Mouse (Mus musculus) heart, postnatal 25 days (tissue): Measurements from ENCODE around the gene Elf2. TPM values are rescaled to one million over a fixed set of nuclear protein-coding genes. Genes with fewer than 3 reads are reported as not detected.
A peak's percentile ranks its signal among the peaks of the same experiment; 100 is the strongest.
"Not testable (repeated sequence)": the region's sequence is repeated elsewhere in the genome, so short reads cannot be mapped to it uniquely, and the experiment has no call there.

ENCODE experiments used
- DNase-seq: peaks from one replicate; pipeline ENCODE4 v3.0.0; 2022; ENCODE audit warnings: low spot score
- intact Hi-C: fragments of 180-260 bp; cut with DNase I; formaldehyde crosslinking; loops from one replicate; pipeline ENCODE4 v1.15.1; 2025
- total RNA-seq, 2 experiments: library from RNA; stranded (reverse); gene quantifications; 2 replicates each; pipeline ENCODE4 v1.2.3; 2021

Gene Elf2
- total RNA-seq, 2 experiments from 2014 or later: 55.6 to 65.7 TPM

GRCm38 (mm10) chr3:51226601-51227000 lies 113.9 kb downstream of the Elf2 start:
- DNase-seq: no peak
- intact Hi-C loops: no loop called here

- no peak for DNase-seq
- intact Hi-C loops: no loop called here
Observed at GRCm38 (mm10) chr3:51225979-51226378, 114.5 kb downstream of the Elf2 start.

GRCm38 (mm10) chr3:51225226-51225750 lies 115.2 kb downstream of the Elf2 start:
- intact Hi-C loops: no loop called here
- DNase-seq: no peak

DNA sequence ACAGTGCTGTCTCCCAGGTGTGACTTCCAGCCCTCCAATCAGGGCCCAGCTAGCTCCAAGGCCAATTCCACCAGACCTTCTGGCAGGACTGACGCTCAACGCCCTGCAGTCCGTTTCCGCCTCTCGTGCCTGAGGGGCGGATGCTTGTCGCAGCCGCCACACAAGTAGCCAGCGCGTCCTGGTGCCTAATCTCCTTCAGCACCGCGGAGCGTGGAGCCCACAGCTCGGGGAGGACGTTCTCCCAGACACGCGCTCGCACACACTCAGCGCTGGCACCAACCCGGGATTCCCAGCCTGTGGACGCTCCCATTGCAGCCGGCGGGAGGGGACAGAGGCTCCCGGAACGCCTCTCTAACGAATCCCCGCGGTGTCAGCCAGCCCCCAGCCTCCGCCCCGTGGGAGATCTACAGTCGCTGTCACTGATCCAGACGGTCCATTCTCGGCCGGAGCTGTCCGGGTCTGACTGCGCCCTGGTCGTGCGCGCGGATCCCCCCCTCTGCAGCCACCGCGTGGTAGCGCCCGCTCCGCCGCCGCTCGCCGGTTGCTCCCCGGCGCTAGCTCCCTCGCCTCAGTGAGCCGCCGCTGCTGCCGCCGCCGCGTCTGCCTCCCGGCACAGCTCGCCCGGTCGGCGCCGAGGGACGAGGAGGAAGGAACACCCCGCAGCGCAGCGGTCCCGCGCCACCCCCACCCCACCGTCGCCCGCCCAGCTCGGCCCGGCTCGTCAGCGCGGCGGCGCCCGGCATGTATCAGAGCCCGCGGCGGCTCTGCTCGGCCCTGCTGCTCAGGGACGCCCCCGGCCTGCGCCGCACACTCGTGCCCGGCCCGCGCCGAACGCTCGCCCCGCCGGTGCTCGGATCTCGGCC lies 115.9 kb downstream of the Elf2 start, which contains the start of gene Noct:
Gene Noct, plus strand, starts transcription at position 85 of the 863 bp plus-strand sequence.
- intact Hi-C loops: no loop called here
- DNase-seq: peak; percentile 83

GRCm38 (mm10) chr3:51223556-51223955 lies 116.9 kb downstream of the Elf2 start:
- DNase-seq: no peak
- intact Hi-C loops: loop anchor here (2.0 kb wide), 1 partner anchor 25 kb away; no protein-coding TSS in a partner anchor

GRCm38 (mm10) chr3:51222834-51223460 lies 117.5 kb downstream of the Elf2 start:
- intact Hi-C loops: loop anchor here (2.0 kb wide), 1 partner anchor 24 kb away; no protein-coding TSS in a partner anchor
- DNase-seq: no peak

DNA sequence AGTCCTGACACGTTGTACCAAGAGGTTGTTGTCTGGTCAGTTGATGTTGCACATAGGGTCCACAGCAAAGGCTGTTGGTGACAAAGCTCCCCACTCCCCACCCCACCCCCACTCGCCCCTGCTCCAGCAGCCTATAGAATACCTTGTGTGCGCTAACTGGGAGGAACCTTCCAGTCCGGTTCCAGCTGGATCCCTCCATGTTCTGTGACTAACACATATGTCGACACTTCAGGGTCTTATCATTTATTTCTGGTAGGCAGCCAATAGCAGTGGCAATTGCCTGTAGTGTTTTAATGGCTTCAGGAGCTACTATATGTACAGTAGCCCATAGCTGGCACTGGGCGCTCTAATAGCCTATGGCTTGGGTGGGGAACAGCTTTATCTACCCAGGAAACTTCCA lies 118.2 kb downstream of the Elf2 start:
- intact Hi-C loops: loop anchor here (2.0 kb wide), 1 partner anchor 24 kb away; no protein-coding TSS in a partner anchor
- DNase-seq: no peak

DNA sequence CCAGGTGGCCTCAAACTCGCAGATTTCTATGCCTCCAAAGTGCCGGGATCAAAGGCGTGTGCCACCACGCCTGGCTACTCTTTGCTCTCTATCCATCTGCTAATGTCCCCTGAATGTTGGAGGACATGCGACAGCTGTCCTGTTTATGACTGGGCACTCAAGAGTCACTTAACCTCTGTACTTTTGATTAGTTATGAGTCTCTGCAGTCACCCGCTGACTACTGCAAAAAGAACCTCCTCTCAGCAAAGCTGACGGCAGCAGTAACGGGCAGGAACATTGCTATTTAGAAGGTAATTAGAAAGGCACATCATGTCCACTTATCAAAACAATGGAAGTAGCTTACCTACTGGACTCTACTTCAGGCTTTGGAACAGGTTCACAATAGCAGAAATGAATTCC lies 118.6 kb downstream of the Elf2 start:
- intact Hi-C loops: loop anchor here (2.0 kb wide), 1 partner anchor 23 kb away; no protein-coding TSS in a partner anchor
- DNase-seq: no peak

GRCm38 (mm10) chr3:51220846-51221245 lies 119.6 kb downstream of the Elf2 start:
- intact Hi-C loops: no loop called here
- DNase-seq: no peak

- intact Hi-C loops: no loop called here
- DNase-seq: no peak
Observed at GRCm38 (mm10) chr3:51219213-51219612, 121.2 kb downstream of the Elf2 start.

DNA sequence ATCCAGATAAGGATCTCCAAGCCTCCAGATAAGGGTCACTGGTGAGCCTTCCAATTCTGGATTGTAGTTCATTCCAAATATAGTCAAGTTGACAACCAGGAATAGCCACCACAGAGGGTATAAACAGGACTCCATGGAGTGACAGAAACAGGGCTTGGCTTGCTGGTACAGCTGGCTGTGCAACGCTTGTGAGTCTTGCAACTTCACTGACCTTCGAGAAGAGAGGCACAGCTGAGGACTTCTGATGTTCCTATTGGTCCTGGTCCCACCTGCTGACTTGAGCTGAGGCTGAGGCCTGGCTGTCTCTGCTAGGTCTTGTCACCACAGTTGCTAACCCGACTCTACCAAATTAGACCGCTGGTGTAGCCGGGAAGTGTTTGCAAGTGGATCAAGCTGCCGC lies 122.1 kb downstream of the Elf2 start:
- intact Hi-C loops, DNase-seq: not testable (repeated sequence)

GRCm38 (mm10) chr3:51216351-51216750 lies 124.1 kb downstream of the Elf2 start:
- DNase-seq, intact Hi-C loops: not testable (repeated sequence)

GRCm38 (mm10) chr3:51215681-51216080 lies 124.8 kb downstream of the Elf2 start:
- intact Hi-C loops: no loop called here
- no peak for DNase-seq

GRCm38 (mm10) chr3:51213111-51213510 lies 127.4 kb downstream of the Elf2 start:
- intact Hi-C loops: no loop called here
- DNase-seq: no peak

- DNase-seq: no peak
- intact Hi-C loops: no loop called here
Observed at GRCm38 (mm10) chr3:51210485-51210884, 130.0 kb downstream of the Elf2 start.

DNA sequence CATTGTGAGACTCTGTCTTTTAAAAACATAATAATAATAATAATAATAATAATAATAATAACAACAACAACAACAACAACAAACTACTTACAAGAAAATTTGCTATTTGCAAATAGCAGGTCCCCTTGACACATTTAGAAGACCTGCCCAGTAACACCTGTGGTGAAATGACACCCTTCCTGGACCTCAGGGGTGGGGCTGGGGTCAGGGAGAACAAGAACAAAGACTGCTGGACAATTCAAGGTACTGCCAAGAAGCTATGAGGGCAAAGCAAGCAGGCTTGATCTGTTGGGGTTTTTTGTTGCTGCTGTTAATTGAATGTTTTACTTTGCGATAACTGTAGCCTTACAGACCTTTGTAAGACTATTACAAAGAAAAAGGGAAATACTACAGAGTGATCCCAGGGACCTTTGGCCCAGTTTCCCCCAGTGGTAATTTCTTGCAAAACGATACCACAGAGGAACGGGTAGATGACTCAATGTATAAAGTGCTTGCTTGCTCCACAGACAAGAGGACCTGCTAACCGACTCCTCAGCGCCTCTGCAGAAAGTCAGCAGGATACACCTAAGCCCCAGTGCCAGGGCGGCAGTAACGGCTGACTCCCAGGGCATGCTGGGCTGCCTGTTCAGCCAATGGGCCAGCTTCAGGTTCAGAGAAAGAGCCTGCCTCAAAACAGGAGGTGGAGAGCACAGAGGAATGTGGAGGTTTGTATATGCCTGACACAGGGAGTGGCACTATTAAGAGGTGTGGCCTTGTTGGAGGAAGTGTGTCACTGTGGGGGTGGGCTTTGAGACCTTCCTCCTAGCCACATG lies 130.8 kb downstream of the Elf2 start:
- no peak for DNase-seq
- intact Hi-C loops: no loop called here

DNA sequence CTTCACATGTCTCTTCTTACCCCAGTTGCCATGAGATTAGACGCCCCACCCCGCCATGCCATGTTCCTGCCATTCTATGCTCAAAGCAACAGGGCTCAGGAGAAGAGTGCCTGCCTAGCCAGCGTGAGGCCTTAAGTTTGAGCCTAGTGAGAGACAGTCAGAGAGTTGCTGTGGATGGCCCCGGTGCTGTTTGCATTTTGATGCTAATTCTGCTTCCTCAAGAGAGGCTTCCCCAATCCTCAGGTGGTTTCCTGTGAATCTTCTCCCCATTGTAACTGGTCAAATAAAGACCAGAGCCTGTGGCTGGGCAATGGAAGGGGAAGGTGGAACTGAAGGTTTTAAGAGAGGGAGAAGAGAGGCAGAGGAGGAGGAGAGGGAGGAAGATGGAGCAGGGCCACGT lies 131.8 kb downstream of the Elf2 start:
- intact Hi-C loops: no loop called here
- DNase-seq: no peak

- intact Hi-C loops: no loop called here
- no peak for DNase-seq
Observed at GRCm38 (mm10) chr3:51206521-51206920, 133.9 kb downstream of the Elf2 start.

GRCm38 (mm10) chr3:51204897-51205296 lies 135.6 kb downstream of the Elf2 start:
- intact Hi-C loops: no loop called here
- no peak for DNase-seq

DNA sequence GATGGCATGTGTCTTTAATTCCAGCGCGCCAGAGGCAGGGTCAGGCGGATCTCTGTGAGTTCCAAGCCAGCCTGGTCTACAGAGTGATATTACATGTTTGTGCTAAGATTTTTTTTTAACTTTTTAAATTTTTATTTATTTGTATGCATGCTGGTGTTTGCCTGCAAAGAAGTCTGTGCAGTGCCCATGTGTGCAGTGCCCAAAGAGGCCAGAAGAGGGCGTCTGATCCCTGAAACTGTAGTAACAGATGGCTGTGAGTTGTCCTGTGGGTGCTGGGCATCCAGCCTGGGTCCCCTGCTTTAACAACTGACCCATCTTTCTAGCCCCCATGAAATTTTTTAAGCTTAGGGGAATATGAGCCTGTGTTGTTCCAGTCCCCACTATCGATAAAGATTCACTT lies 136.0 kb downstream of the Elf2 start:
- DNase-seq: no peak
- intact Hi-C loops: no loop called here
